Mouse (Mus musculus) embryonic fibroblast, embryonic 13.5 days (primary cell): ENCODE measurements around the gene Lrrc3c. TPM values are rescaled to one million over a fixed set of nuclear protein-coding genes. Genes with fewer than 3 reads are reported as not detected.

Experiments
- H3K27ac ChIP-seq: 2 replicates; pipeline ENCODE4 v1.5.1; 2012; ENCODE audit warnings: low read length, control low read depth, inconsistent platforms; ENCODE audit not compliant: insufficient read depth
- H3K4me1 ChIP-seq: 2 replicates; pipeline ENCODE4 v1.6.1; 2011; ENCODE audit warnings: low read length; ENCODE audit not compliant: control insufficient read depth, insufficient read depth
- H3K4me3 ChIP-seq: 2 replicates; pipeline ENCODE4 v1.5.1; 2011; ENCODE audit warnings: mild to moderate bottlenecking, control low read depth, low read length; ENCODE audit not compliant: insufficient read depth
- CTCF ChIP-seq: IDR thresholded peaks from 2 replicates; pipeline ENCODE4 v1.5.1; 2011; ENCODE audit warnings: mild to moderate bottlenecking, control low read depth, low read length, moderate library complexity, borderline replicate concordance; ENCODE audit not compliant: insufficient read depth
- POLR2A ChIP-seq: IDR thresholded peaks from 2 replicates; pipeline ENCODE4 v1.6.1; 2011; ENCODE audit warnings: low read depth, mild to moderate bottlenecking, control low read depth, low read length, moderate library complexity
- polyA plus RNA-seq: library from polyadenylated mRNA; stranded (reverse); fragments of >200 nt; gene quantifications from 2 replicates; pipeline ENCODE4 v1.2.4, GENCODE M21; 2011; ENCODE audit warnings: low read depth; ENCODE audit not compliant: missing spikeins, insufficient read length

The Lrrc3c gene
- polyA plus RNA-seq = not detected in 2 replicates

- Histone ChIP-seq H3K27ac (no peak within 1 kb of the TSS), H3K4me3 (no peak within 1 kb of the TSS), H3K4me1 (no peaks in the 10 kb centered on the region)
- TF ChIP-seq POLR2A (no peak), CTCF (no peak)
Measured at GRCm38 (mm10) chr11:98597991-98598390, at the start of gene Lrrc3c. Gene Lrrc3c (plus strand): TSS chr11:98598291.

GRCm38 (mm10) chr11:98549363-98549762, 48.7 kb upstream of the Lrrc3c start:
- TF ChIP-seq POLR2A (no peak), CTCF (no peak)
- Histone ChIP-seq H3K4me3 (no peak overlapping the region), H3K4me1 (no peaks in the 10 kb centered on the region), H3K27ac (no peak overlapping the region)

GRCm38 (mm10) chr11:98550311-98550974, 47.6 kb upstream of the Lrrc3c start:
- H3K27ac ChIP-seq = no peak overlapping the region

GRCm38 (mm10) chr11:98550975-98551828, 46.9 kb upstream of the Lrrc3c start, which contains the start of gene Zpbp2:
Gene Zpbp2 (plus strand): TSS chr11:98551097.
- no peaks in the 10 kb centered on the region for H3K4me1 ChIP-seq
- TF ChIP-seq POLR2A (peak; percentile 55), CTCF (no peak)
- H3K27ac ChIP-seq = no peak within 1 kb of the TSS
- H3K4me3 ChIP-seq = peak within 1 kb of the TSS; percentile 65

More at GRCm38 (mm10) chr11:98550311-98550974, 47.6 kb upstream of the Lrrc3c start:
- TF ChIP-seq CTCF (no peak), POLR2A (no peak)
- Histone ChIP-seq H3K4me3 (peak overlapping the region; percentile 65), H3K4me1 (no peaks in the 10 kb centered on the region)

- TF ChIP-seq POLR2A (no peak), CTCF (no peak)
- Histone ChIP-seq H3K4me1 (no peaks in the 10 kb centered on the region), H3K27ac (no peak overlapping the region), H3K4me3 (no peak overlapping the region)
Measured at GRCm38 (mm10) chr11:98553966-98554365, 44.1 kb upstream of the Lrrc3c start.

GRCm38 (mm10) chr11:98555124-98555700, 42.9 kb upstream of the Lrrc3c start:
- TF ChIP-seq CTCF (no peak), POLR2A (no peak)
- H3K4me3 ChIP-seq = no peak overlapping the region

GRCm38 (mm10) chr11:98560942-98561341, 37.1 kb upstream of the Lrrc3c start:
- no peak for TF ChIP-seq CTCF
- no peak for TF ChIP-seq POLR2A
- Histone ChIP-seq H3K4me1 (no peaks in the 10 kb centered on the region), H3K4me3 (no peak overlapping the region), H3K27ac (no peak overlapping the region)

More at GRCm38 (mm10) chr11:98555124-98555700, 42.9 kb upstream of the Lrrc3c start:
- Histone ChIP-seq H3K4me1 (no peaks in the 10 kb centered on the region), H3K27ac (no peak overlapping the region)

- Histone ChIP-seq H3K4me3 (no peak overlapping the region), H3K4me1 (no peaks in the 10 kb centered on the region), H3K27ac (no peak overlapping the region)
- no peak for TF ChIP-seq CTCF
- no peak for TF ChIP-seq POLR2A
Measured at GRCm38 (mm10) chr11:98563025-98563424, 35.1 kb upstream of the Lrrc3c start.

GRCm38 (mm10) chr11:98563921-98564414, 34.1 kb upstream of the Lrrc3c start:
- H3K4me3 ChIP-seq = no peak overlapping the region
- H3K27ac ChIP-seq = no peak overlapping the region
- TF ChIP-seq CTCF = no peak
- no peak for TF ChIP-seq POLR2A
- H3K4me1 ChIP-seq = no peaks in the 10 kb centered on the region

GRCm38 (mm10) chr11:98568326-98568725, 29.8 kb upstream of the Lrrc3c start:
- no peaks in the 10 kb centered on the region for H3K4me1 ChIP-seq
- no peak; the same call in 1 of the 2 replicates for TF ChIP-seq CTCF
- no peak for TF ChIP-seq POLR2A
- H3K27ac ChIP-seq = no peak overlapping the region
- H3K4me3 ChIP-seq = no peak overlapping the region

- H3K4me1 ChIP-seq = no peaks in the 10 kb centered on the region
- H3K4me3 ChIP-seq = no peak overlapping the region
- TF ChIP-seq CTCF (no peak), POLR2A (no peak)
- no peak overlapping the region for H3K27ac ChIP-seq
Measured at GRCm38 (mm10) chr11:98569461-98569860, 28.6 kb upstream of the Lrrc3c start.
